Mouse (Mus musculus): ENCODE measurements around the gene Ccdc153. TPM values are rescaled to one million over a fixed set of nuclear protein-coding genes. Genes with fewer than 3 reads are reported as not detected.

The Ccdc153 gene
- total RNA-seq (2022) = not detected

DNA sequence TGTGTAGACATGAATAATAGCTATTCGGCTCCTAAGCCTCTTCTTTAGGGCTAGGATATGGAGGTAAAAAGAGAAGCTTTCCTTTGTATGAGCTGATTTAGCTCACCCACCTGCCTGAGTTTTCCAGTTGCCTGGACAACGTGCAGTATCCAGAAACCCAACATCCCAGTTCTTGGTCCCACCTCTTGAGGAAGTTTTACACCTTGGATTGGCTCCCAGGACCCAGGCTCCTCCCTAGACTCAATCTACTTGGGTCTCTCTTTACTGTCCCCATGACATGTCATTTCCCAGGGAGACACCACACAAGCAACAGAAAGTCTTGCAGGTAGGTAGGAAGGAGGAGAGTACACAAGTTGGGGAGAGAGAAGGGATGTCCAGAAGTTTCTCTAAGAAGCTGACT is at the start of gene Ccdc153:
Gene Ccdc153, plus strand, starts transcription at position 278 of the 400 bp plus-strand sequence.
- no peak for DNase-seq (ENCODE audit: low spot score in 2 of 2)

DNA sequence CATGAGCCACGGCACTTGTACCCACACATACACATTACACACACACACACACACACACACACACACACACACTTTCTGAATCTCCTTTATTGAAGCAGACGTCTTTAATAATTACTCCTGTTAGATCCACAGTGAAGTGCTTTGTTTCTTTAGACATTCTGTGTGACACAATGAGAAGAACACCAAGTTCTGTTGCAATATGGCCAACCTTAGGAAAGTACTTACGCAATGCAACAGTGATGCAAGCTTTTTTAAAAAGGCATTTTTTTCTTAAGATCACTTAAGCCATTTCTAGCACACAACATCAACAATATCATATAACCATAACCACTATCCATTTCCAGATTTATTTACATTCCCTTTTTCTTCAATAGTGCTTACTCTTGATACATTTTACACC is 49.3 kb upstream of the Ccdc153 start:
- DNase-seq (ENCODE audit: low spot score in 2 of 2) = no peak

DNA sequence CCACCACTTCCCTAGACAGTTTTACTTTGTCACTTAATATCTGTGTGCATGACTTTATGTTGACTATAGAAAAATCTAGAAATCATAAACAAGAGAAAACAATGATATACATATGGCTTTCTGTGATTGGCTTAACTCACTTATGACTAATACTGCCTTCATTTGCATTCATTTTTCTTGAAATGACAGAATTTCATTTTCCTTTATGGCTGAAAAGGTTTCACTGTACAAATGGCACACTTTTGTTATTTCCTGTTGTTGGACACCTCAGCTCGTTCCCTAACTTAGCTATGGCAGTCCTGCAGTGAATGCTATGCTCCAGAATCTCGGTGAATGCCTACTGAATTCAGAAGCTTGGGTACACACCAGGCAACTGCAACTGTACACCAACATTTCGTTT is 48.2 kb upstream of the Ccdc153 start:
- DNase-seq (ENCODE audit: low spot score in 2 of 2) = no peak

DNA sequence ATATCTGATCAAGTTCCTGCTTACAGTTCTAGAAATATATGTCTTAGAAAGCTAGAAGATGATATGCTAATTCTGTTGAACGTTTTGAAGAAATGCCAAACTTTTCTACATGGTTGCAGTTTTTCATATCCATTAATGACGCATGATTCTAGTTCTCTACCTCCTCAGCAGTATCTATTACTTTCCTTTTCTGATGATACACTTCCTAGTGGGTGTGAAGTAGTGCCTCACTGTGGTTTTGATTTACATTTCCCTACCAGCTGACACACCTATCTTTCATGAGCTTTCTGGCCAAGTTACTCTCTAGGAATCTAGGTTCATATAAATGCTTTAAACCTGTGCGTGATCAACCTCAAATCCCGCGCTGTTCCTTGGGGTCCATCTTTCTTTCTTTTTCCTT is 47.7 kb upstream of the Ccdc153 start:
- no peak for DNase-seq (ENCODE audit: low spot score in 2 of 2)

DNA sequence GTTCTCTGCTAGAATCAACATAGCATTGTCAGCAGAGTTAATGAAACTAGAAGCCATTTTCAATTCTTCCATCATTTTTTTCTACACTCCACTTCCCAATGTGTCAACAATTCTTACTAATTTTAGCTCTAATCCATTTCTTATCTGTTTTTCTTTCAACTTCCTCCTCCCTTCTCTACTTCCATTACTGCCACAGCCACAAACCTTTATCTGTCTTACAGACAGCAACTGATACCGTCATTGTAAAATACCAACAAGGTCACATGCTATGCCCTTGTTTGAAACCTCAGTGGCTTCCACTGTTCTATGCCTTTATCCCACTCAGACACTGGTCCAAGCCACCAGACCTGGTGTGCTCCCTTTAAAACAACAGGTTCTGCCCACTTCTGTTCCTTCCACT is 46.5 kb upstream of the Ccdc153 start:
- no peak for DNase-seq (ENCODE audit: low spot score in 2 of 2)

DNA sequence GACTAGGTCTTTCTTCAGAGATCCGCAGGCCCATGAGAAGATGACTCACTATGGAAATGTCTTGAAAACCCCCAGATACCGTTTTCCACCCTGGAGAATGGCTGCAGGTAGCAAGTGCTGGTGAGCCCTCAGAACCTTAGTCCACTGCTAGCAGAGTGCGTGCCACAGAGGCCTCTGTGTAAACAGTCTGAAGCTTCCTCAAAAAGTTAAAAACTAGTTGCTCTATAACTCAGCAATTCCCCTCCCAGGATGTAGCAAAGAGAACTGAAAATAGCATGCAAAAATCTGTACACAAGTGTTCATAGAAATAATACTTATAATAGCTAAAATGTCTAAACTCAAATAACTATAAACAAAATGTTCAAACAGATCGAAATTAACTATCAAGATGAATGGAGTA is 44.1 kb upstream of the Ccdc153 start:
- DNase-seq (ENCODE audit: low spot score in 2 of 2) = no peak

DNA sequence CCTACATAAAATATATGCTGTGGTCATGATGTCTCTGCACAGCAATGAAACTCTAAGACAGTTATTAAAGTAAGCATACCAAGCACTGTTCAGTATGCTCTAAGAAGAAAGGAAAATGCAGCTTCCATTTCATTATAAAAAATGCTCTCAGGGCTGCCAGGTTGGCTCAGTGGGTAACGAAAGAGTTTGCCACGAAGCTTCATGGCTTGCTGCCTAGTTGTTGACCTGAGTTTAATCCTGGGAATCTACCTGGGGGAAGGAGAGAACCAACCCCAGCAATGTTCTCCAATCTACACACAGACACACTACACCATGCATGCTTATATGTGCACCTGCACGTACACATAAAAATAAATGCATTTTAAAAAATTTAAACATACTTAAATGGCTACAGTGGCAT is 41.3 kb upstream of the Ccdc153 start:
- no peak for DNase-seq (ENCODE audit: low spot score in 2 of 2)

DNA sequence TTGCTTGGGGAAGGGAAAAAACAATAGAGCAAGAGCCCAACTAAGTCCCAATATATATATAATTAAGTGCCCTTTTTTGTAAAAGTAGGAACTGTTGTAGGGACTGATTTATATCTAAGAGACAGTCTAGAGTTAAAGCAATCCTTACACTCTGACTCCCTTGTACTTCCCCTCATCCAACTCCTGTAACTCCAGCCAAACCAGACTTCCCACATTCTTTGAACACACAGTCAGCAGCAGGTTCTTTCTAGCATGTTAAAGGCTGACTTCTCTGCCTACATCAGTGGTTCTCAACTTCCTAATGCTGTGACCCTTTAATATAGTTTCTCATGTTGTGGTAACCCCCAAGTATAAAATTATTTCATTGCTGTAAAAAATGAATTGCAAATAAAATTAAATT is 40.9 kb upstream of the Ccdc153 start:
- no peak for DNase-seq (ENCODE audit: low spot score in 2 of 2)

DNA sequence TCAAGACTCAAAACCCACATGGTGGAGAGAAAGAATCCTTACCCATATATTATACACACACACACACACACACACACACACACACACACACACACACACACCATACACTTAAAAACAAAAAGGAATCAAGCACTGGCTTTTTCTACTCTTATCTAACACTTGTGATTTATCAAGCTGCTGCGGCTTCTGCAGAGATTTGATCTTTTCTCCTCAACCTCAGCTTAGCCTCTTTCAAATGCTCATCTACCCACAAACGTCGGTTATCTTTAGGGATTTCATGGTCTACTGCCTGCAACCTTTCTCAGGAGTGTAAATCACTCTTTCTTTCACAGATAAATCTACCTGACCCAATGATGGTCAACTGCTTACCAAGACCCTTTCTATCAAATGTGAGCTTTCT is 40.0 kb upstream of the Ccdc153 start:
- DNase-seq (ENCODE audit: low spot score in 2 of 2) = no peak

DNA sequence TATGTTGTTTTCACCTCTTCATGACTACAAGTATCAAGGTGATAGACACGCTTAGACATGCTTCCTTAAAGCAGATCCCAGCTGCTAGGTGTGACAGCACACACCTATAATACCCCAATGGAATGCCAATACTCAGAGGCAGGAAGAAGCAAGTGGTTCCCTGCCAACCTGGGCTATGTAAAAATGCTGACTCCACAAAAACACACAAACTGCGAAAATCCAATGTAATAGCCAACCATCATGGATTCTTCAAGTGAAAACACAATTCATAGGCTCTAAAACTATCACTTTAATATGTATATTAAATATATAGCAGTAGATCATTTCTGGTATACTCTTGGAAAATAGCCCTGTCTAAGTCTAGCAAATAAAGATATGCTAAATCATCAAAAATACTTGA is 32.6 kb upstream of the Ccdc153 start:
- DNase-seq (ENCODE audit: low spot score in 2 of 2) = no peak

DNA sequence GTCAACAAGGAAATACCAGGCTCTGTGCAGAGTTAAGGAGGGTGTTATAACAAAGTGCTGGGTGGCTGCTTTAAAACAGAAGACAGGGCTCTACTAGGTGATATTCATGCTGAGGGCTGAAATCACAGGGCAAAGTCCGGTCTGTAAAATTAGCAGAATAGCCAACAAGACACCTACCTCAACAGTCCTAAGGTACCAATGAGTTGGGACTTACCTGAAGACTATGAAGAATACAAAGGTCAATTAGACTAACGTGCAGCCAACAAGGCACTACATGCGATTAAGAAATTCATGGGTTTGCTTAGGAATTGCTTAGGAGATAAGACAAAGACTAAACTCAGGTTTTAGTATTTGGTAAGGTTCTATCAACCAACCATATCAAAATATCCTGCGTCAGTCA is 31.1 kb upstream of the Ccdc153 start:
- no peak for DNase-seq (ENCODE audit: low spot score in 2 of 2)

DNA sequence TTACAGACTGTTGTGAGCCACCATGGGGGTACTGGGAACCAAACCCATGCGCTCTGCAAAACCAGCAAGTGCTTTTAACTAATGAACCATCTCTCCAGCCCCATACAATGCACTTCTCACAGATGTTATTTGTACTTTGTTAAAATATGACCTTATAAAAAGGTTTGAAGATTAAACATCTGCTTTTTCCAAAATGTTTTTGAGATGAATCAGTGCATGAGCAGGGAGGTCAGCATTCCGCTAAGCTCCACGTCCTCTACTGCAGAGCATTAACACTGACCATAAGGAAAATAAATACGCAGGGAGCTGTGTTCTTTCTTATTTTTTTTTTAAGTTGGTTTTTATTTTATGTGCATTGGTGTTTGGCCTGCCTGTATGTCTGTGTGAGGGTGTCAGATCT is 28.1 kb upstream of the Ccdc153 start:
- DNase-seq (ENCODE audit: low spot score in 2 of 2) = no peak

DNA sequence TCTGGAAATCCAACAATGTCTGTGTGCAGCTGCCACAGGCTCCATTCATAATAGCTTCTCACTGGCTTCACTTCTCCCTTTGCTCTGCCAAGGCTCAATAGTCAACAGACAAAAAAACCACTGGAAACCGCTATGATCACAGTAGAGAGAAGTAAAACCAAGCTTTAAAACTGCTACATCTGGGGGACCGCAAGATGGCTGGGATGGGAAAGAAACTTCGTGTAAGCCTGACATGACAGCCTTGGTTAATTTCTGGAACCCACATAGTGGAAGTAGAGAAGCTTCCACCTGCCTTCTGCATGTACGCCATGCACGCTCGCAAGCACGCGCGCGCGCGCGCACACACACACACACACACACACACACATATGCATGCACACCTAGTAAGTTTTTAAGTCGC is 26.9 kb upstream of the Ccdc153 start:
- no peak for DNase-seq (ENCODE audit: low spot score in 2 of 2)

DNA sequence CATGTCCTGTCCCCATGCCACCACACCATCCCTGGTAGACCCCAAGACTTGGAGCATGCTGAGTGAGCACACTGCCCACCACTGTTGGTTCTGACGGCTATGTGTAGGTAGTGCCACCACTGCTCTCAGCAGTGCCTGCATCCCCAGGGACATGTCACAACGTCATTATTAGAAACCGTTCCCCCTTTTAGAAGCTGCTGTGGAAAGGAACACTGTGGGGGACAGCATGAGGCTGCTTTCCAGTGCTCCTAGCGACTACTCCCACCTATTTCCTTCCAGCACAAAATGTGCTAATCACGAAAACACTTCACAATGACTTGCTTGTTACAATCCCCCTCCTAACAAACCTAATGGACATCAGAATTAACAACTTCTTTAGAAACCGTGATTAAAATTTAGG is 14.5 kb upstream of the Ccdc153 start:
- DNase-seq (ENCODE audit: low spot score in 2 of 2) = no peak

DNA sequence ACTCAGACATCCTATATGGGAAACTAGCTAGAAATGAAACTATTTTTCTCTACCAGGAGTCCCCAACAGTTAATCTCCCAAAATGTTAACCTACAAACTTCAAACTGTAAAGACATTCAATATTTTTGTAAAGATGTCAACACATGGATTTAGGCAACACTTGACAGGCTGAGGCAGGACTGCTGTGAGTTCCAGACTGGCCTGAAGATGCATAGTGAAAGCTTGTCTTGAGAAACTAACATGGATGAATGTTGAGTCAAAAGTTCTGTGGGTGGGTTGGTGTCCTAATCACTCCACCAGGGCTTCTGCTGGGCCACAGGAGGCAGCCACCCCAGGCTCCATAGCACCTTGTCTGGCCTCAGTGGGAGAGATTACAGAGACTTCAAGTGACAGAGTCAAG is 8.9 kb upstream of the Ccdc153 start:
- no peak for DNase-seq (ENCODE audit: low spot score in 2 of 2)

DNA sequence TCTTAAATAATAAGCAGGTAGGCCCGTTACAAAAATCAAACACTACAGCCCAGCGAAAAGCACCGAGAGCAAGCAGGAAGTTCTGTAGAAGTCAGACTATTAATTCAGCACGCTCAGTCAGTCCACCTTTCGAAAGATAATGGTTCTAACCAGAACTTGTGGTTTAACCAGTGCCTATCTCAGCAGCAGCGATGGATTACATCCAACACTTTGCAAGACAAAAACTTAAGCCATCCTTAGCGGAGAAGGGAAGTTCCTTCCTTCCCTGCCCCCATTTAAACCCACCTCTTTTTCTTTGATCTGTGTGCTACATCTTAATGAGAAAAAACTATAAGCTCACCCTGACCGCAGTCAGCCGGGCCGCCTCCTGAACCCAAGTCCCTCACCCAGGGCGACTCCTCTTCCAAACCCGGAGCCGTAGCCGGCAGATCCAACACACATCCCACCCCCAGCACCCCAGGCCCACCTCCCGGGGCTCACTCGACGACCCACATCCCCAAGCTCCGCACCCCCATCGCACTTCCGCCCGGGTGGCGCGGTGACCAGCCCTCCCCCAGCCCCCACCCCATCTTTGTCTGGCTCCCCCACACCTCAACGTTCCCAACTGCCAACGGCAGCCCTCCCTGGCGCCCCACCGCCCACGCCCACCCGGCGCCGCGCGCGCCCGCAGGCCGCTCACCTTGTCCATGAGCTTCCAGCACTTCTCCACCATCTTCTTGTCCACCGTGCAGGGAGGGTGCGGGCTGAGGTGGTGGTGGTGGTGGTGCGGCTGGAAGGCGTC is 7.3 kb upstream of the Ccdc153 start:
- no peak for DNase-seq (ENCODE audit: low spot score in 2 of 2)

DNA sequence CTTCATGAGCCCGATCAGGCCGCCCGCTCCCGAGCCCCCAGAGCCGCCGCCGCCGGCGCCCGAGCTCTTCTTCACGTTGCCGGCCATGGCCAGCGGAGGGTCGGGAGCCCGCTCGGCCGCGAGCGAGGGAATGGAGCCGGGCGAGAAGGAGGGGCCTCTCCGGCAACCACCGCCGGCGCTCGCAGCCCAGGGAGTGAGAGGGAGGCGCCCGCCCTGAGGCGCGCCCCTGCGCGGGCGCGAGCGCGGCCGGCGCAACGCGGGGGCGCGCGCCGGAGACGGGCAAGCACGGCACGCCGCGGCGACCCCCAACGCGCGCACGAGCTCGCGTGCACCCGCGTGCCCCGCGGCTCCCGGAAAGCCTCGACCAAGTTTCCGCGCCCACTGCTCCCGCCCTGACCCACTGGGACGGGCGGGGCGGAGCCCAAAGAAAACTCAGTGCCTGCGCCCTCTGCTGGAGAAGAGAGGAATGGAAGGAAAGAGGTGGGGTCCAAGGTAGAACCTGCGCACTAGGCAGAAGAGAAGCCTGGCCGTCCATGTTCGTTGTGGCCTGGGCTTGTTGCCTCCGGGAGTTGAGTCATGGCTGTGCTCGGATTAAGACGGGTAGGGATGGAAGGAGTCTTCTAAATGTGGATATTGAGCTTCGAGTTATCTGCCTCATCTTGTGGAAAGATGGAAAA is 6.5 kb upstream of the Ccdc153 start, which contains the start of gene Cbl:
Gene Cbl, minus strand, starts transcription at position 248 of the 677 bp plus-strand sequence.
- peak; percentile 97 to 98 for DNase-seq (ENCODE audit: low spot score in 2 of 2)

DNA sequence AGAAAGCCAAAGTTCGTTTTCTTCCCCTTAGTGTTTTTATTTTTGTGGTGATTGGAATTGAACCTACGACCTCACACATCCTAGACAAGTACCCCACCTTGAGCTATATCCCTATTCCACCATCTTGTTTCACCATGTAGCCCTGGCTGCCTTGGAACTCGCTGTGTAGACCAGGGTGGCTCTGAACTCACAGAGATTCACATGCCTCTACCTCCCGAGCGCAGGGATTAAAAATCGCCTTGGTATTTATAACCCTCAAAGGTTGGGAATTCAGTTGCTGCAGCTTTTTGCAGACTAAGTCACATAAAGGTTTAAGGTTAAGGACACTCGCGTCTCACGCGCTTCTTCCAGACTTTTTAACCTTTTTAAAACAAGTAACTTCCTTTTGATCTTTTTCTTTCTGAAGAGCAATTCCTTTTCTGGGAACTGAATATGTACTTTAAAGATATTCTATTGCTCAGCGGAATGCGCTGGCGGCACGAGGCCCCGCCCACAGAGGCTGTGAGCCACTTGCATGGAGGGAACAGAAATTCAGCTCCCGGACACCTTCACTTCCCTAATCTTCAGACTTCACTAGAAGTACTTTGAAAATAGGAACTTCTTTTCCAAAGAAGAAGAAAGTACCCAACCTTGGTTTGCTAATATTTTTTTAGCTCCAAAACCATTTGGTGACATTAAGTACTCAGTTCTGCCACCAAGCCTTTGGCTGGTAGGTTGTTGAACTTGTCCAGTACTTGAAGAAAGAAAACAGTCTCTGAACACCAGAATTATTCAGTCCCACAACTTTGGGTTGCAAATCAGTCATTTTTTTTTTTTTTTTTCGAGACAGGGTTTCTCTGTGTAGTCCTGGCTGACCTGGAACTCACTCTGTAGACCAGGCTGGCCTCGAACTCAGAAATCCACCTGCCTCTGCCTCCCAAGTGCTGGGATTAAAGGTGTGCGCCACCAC is 5.7 kb upstream of the Ccdc153 start:
- DNase-seq (ENCODE audit: low spot score in 2 of 2) = peak in 1 of 2 experiments; percentile 37

DNA sequence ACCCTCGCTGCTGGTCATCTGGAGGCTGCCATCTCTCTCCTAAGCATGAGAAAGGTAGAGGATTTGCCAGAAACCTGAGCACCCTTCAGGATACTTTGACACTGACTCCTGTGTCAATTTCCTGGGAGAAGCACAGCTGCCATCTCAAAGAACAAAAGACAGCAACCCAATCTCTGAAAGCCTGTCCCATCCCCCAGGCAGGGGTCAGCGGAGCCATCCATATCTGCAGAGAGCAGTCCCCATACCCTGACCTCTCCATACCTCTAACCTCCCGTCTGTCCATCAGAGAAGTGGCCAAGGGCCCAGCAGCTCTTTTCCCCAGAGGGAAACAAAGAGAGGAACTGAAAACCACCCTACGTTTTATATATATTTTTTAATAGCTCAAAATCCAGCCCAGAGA is 3.9 kb upstream of the Ccdc153 start:
- DNase-seq (ENCODE audit: low spot score in 2 of 2) = no peak

DNA sequence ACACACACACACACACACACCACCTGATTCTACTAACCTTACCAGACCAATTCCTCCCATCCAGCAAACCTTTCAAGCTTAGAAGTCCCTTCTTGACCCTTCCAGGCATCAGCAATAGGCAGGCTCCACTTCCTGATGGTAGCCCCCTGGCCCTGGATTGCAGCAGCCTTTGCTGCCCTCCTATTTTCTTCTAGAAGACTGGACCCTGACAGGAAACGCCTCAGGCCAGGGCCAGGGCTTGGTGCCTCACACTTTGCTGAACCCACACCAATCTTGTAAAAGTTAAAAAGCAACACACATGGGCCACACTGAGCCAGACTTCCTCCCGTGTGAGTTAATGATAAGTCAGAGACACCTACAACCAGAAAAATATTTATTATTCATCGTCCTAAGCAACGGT is 3.3 kb upstream of the Ccdc153 start:
- no peak for DNase-seq (ENCODE audit: low spot score in 2 of 2)

DNA sequence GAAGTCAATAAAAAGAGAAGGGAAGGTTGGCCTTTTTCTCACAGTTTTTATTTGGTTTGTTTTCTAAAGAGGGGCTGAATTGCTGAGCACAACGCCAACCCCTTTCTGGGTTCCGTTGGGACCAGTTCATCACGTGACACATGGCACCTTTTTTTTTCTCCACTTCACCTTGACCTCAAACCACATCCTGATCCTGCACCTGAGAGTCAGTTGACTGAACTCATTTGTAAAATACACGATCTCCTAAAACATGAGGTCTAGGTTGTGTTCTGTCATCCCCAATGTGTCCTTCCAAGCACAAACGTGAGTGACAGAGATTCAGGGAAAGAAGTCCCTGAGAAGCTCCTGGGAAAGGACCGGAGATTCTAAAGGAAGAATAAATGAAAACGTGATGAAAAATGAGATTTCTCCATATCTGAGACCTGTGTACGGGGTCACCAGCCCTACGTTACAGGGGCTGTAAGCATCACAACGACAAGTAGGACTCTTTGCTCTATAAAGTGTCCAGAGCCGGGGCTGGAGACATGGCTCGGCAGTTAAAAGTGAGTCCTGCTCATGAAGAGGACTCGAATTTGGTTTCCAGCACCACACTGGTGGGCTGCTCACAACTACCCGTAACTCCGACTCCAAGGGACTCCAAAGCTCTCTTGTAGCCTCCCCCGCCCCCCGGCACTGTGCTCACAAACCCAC is 1.8 kb upstream of the Ccdc153 start:
- no peak for DNase-seq (ENCODE audit: low spot score in 2 of 2)

All from gastrocnemius, adult 8-10 months (tissue).